Mouse (Mus musculus) stomach, embryonic 16.5 days (tissue): ENCODE data around the gene Acoxl. TPM values are rescaled to one million over a fixed set of nuclear protein-coding genes. Genes with fewer than 3 reads are reported as not detected.

Source experiments
- ATAC-seq: fragments of 200-750 bp; cut with Nextera tagmentation; 2 replicates; pipeline ENCODE4 v1.8.0; 2017; ENCODE audit warnings: moderate number of reproducible peaks, moderate TSS enrichment; ENCODE audit not compliant: insufficient read depth, low FRiP score
- H3K27ac ChIP-seq: fragments of 300-500 bp; sonication (generic); 2 replicates; pipeline ENCODE4 v1.5.1; 2014; ENCODE audit warnings: low read length
- H3K27me3 ChIP-seq: fragments of 300-500 bp; sonication (generic); 2 replicates; pipeline ENCODE4 v1.6.1; 2014; ENCODE audit warnings: low read length, control low read depth, mixed read lengths; ENCODE audit not compliant: control insufficient read depth, insufficient read depth
- H3K36me3 ChIP-seq: fragments of 300-500 bp; sonication (generic); 2 replicates; pipeline ENCODE4 v1.6.1; 2014; ENCODE audit warnings: low read length; ENCODE audit not compliant: control insufficient read depth, insufficient read depth
- H3K4me1 ChIP-seq: fragments of 300-500 bp; sonication (generic); 2 replicates; pipeline ENCODE4 v1.6.1; 2014; ENCODE audit warnings: low read length, control low read depth, mixed read lengths; ENCODE audit not compliant: control insufficient read depth, insufficient read depth
- H3K4me2 ChIP-seq: fragments of 300-500 bp; sonication (generic); 2 replicates; pipeline ENCODE4 v1.6.1; 2014; ENCODE audit warnings: low read depth, low read length, mixed read lengths
- H3K4me3 ChIP-seq: fragments of 300-500 bp; sonication (generic); replicated peaks from 2 replicates; pipeline ENCODE4 v1.5.1; 2014; ENCODE audit warnings: mild to moderate bottlenecking, low read length
- H3K9ac ChIP-seq: fragments of 300-500 bp; sonication (generic); 2 replicates; pipeline ENCODE4 v1.6.1; 2014; ENCODE audit warnings: low read length
- H3K9me3 ChIP-seq: fragments of 300-500 bp; sonication (generic); replicated peaks from 2 replicates; pipeline ENCODE4 v1.6.1; 2016; ENCODE audit warnings: low read length, control low read depth; ENCODE audit not compliant: control insufficient read depth
- WGBS: fragments of 180-500 bp; shearing (Covaris S2); extraction: QIAGEN DNeasy Blood & Tissue Kit; methylation state at CpG from one replicate; pipeline ENCODE4 v1.1.7; 2014; 5-methylcytosine and 5-hydroxymethylcytosine counted together
- polyA plus RNA-seq: library from polyadenylated mRNA; unstranded; fragments of >200 nt; fragmentation: Nextera tagmentation; extraction: Ambion mirVana; gene quantifications from 2 replicates; pipeline ENCODE4 v1.2.1, GENCODE M21; 2015

Gene Acoxl
- polyA plus RNA-seq, 1 experiment from 2014 or later = 0.04 TPM

DNA sequence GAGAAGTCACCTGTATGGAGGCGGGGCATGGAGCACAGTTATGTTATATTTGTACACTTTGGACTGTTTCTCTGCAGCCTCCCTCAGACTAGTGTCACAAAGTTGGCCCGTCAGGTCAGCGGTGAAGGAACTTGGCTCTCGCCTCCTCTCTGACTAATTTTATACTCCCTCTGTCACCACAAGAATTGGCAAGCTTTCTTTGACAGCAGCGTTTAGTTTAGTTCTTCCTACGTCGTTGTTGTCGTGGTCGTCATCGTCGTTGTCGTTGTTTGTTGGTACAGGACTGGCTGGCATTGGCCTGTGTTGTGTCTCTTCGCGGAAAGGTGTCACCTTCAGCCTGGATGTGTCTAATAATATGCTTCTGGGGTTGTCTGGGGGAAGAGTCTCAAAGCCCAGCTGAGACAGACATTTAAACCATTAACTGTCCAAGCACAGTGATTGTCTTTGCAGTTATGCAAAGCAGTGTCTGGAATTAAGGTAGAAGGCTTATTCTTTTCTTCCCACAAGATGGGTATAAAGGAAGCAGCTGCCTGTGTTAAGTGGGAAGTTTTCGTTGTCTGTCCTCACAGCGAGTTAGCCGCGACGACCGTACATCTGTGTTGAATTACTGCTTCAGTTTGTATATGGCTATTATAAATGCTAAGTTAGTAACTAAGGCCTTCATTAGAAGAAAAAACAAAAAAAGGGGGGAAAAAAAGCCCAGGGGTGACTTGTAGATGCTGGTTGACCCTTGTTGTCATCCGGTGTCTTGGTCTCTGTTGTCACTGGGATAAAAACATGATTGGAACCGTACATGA, 299.0 kb downstream of the Acoxl start:
- ATAC-seq = no peak
- no peaks in the 10 kb centered on the region for H3K36me3 ChIP-seq
- no peaks in the 10 kb centered on the region for H3K9me3 ChIP-seq
- peaks cover 2% of the 10 kb centered on the region; the same call in 1 of the 2 replicates for H3K4me1 ChIP-seq
- 85% methylated on average over 22 of the region's 22 CpGs for WGBS
- no peak overlapping the region for H3K4me2 ChIP-seq
- no peak overlapping the region for H3K4me3 ChIP-seq
- no peaks in the 10 kb centered on the region for H3K27me3 ChIP-seq
- H3K9ac ChIP-seq = no peak overlapping the region
- no peak overlapping the region for H3K27ac ChIP-seq

- WGBS = 73% methylated on average over 8 of the region's 8 CpGs
- no peak overlapping the region for H3K4me2 ChIP-seq
- peaks cover 2% of the 10 kb centered on the region; the same call in 1 of the 2 replicates for H3K4me1 ChIP-seq
- no peak for ATAC-seq
- no peak overlapping the region for H3K4me3 ChIP-seq
- H3K9me3 ChIP-seq = no peaks in the 10 kb centered on the region
- no peak overlapping the region for H3K27ac ChIP-seq
- no peaks in the 10 kb centered on the region for H3K27me3 ChIP-seq
- no peaks in the 10 kb centered on the region for H3K36me3 ChIP-seq
- no peak overlapping the region for H3K9ac ChIP-seq
These were observed 300.2 kb downstream of the Acoxl start for GRCm38 (mm10) chr2:128138924-128139323.

DNA sequence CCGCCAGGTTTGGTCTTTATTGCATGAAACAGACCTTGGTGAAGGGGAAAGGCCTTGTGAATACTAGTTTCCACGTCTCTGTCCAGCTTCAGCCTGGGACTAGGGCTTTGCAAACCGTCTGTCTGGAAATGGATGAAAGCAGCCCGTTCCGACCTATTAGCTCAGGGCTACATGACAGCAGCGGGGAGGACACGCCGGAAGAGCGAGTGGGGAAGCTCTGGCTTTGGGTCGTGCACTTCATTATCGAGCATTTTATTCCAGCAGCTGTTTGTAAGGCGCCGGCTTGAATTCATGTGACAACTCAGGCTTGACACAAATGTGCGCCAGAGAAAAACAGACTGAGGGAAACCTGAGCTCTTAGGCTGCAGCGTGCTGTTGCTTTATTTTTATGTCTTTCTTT, 301.1 kb downstream of the Acoxl start:
- 0 out of 2 replicates have a peak, but pooled peaks cover 2% of the 10 kb centered on the region for H3K4me1 ChIP-seq
- 62% methylated on average over 15 of the region's 15 CpGs for WGBS

GRCm38 (mm10) chr2:128140183-128140582, 301.5 kb downstream of the Acoxl start:
- no peak overlapping the region for H3K4me2 ChIP-seq
- H3K9me3 ChIP-seq = no peaks in the 10 kb centered on the region
- no peak for ATAC-seq
- no peaks in the 10 kb centered on the region for H3K27me3 ChIP-seq
- WGBS = 82% methylated on average over 3 of the region's 3 CpGs
- H3K36me3 ChIP-seq = no peaks in the 10 kb centered on the region
- H3K9ac ChIP-seq = no peak overlapping the region
- 0 out of 2 replicates have a peak, but pooled peaks cover 2% of the 10 kb centered on the region for H3K4me1 ChIP-seq
- H3K27ac ChIP-seq = no peak overlapping the region
- no peak overlapping the region for H3K4me3 ChIP-seq

More for the DNA sequence above, 301.1 kb downstream of the Acoxl start:
- no peaks in the 10 kb centered on the region for H3K36me3 ChIP-seq
- no peak for ATAC-seq
- no peak overlapping the region for H3K4me2 ChIP-seq
- H3K9ac ChIP-seq = no peak overlapping the region
- H3K9me3 ChIP-seq = no peaks in the 10 kb centered on the region
- H3K27ac ChIP-seq = no peak overlapping the region
- no peaks in the 10 kb centered on the region for H3K27me3 ChIP-seq
- H3K4me3 ChIP-seq = no peak overlapping the region

- Histone ChIP-seq H3K27ac (no peak overlapping the region), H3K9ac (no peak overlapping the region), H3K4me3 (no peak overlapping the region), H3K4me2 (no peak overlapping the region), H3K9me3 (no peaks in the 10 kb centered on the region), H3K27me3 (no peaks in the 10 kb centered on the region), H3K4me1 (0 out of 2 replicates have a peak, but pooled peaks cover 2% of the 10 kb centered on the region), H3K36me3 (peaks cover 10% of the 10 kb centered on the region; the same call in 1 of the 2 replicates)
- no peak for ATAC-seq
These were observed 305.3 kb downstream of the Acoxl start for GRCm38 (mm10) chr2:128143992-128144391.

GRCm38 (mm10) chr2:128145433-128145832, 306.8 kb downstream of the Acoxl start:
- ATAC-seq = no peak
- WGBS = 46% methylated on average over 3 of the region's 3 CpGs
- H3K4me2 ChIP-seq = no peak overlapping the region
- no peaks in the 10 kb centered on the region for H3K9me3 ChIP-seq
- no peaks in the 10 kb centered on the region for H3K27me3 ChIP-seq
- H3K36me3 ChIP-seq = peaks cover 10% of the 10 kb centered on the region; the same call in 1 of the 2 replicates
- 0 out of 2 replicates have a peak overlapping the region, but pooled peaks have one; percentile 13 for H3K27ac ChIP-seq
- no peaks in the 10 kb centered on the region for H3K4me1 ChIP-seq
- no peak overlapping the region for H3K9ac ChIP-seq
- no peak overlapping the region for H3K4me3 ChIP-seq

DNA sequence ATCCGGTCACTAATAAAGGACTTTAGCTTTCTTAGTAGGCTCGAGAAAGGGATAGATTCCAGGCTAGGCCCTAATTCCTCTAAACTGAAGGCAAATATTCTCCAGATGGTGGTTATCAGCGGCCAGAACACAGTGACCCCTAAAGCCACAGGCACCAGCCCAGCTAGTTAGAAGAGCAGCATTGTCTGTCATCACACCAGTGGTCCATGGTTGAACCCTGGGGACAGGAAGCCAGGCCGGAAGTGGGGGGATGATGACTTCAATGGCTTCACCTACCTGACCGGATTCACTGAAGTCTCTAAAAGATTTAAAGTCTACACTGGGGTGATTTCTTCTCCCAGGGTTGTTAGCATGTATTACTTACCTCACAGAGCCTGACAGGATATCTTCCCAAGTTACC, 310.9 kb downstream of the Acoxl start:
- peaks cover 10% of the 10 kb centered on the region; the same call in 1 of the 2 replicates for H3K36me3 ChIP-seq
- no peaks in the 10 kb centered on the region for H3K27me3 ChIP-seq
- no peak overlapping the region for H3K4me2 ChIP-seq
- no peak overlapping the region for H3K27ac ChIP-seq
- no peak overlapping the region for H3K9ac ChIP-seq
- H3K4me3 ChIP-seq = no peak overlapping the region
- 82% methylated on average over 5 of the region's 5 CpGs for WGBS
- peaks cover 5% of the 10 kb centered on the region; the same call in 1 of the 2 replicates for H3K4me1 ChIP-seq
- no peaks in the 10 kb centered on the region for H3K9me3 ChIP-seq
- ATAC-seq = no peak

DNA sequence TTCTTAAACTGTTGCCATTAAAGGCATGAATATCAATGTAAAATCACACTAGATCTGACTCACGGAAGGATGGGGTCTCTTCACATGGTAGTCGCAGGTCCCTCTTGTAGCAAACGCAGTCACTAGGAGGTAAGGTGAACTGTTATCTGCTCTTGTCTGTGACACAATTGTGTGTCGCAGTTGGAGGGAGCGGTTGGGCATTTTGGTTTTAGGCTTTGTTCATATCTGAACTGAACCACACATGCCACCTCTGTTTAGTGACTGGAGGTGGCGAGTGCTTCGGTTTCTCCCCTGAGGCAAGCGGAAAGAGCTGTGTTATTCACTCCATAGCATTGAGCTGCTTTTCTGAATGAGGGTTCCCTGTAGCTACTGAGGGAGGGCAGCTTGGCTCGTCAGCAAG, 313.5 kb downstream of the Acoxl start:
- no peak for ATAC-seq
- 91% methylated on average over 9 of the region's 9 CpGs for WGBS
- no peaks in the 10 kb centered on the region for H3K27me3 ChIP-seq

DNA sequence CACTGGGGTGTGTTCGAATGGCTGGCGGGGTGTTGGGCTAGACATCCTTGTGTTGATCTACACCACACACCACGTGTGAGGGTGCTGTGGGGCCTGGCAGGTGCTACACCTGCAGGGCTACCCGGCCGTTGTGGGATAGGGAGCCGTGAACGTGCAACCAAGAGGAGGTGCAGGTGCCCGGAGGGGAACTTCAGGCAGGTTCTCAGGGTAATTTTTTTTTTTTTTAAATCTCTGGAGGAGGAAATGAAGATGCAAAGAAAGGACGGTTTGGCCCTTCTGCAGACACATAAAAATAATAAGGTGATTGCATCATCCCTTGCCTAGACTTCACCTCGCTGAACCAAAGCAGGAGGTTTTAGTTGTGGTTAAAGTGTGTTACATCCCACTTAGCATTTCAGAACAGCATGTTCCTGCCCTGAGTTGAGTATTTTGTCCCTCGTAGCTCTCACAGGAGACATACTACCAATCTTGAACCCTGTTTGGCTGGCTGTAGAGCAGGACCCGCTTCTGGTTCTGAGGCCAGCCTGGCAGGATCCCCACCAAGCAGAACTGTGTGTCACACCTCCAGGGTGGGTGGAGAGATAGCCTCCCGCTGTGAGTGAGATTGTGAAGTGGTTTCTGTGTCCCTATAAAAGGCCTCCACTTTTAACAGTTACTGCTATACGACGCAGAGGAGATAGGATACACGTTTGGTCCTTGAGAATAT, 314.3 kb downstream of the Acoxl start:
- peaks cover 8% of the 10 kb centered on the region; the same call in 1 of the 2 replicates for H3K36me3 ChIP-seq
- no peak for ATAC-seq

More for the DNA sequence above, 313.5 kb downstream of the Acoxl start:
- H3K27ac ChIP-seq = no peak overlapping the region
- no peak overlapping the region for H3K4me2 ChIP-seq
- no peak overlapping the region for H3K4me3 ChIP-seq
- H3K9me3 ChIP-seq = no peaks in the 10 kb centered on the region
- H3K4me1 ChIP-seq = peaks cover 22% of the 10 kb centered on the region
- peaks cover 10% of the 10 kb centered on the region; the same call in 1 of the 2 replicates for H3K36me3 ChIP-seq
- H3K9ac ChIP-seq = no peak overlapping the region

More for the DNA sequence above, 314.3 kb downstream of the Acoxl start:
- 72% methylated on average over 16 of the region's 16 CpGs for WGBS
- H3K4me1 ChIP-seq = peaks cover 28% of the 10 kb centered on the region
- H3K9me3 ChIP-seq = no peaks in the 10 kb centered on the region
- no peak overlapping the region for H3K4me3 ChIP-seq
- no peaks in the 10 kb centered on the region for H3K27me3 ChIP-seq
- no peak overlapping the region for H3K9ac ChIP-seq
- H3K4me2 ChIP-seq = no peak overlapping the region
- H3K27ac ChIP-seq = no peak overlapping the region
